Mouse (Mus musculus) Patski (cell line): ENCODE measurements around the gene Tceal3. TPM values are rescaled to one million over a fixed set of nuclear protein-coding genes. Genes with fewer than 3 reads are reported as not detected.
"Not testable (repeated sequence)": the region's sequence is repeated elsewhere in the genome, so short reads cannot be mapped to it uniquely, and the experiment has no call there.

Experiments
- ATAC-seq: fragments of 100-300 bp; one replicate; pipeline ENCODE4 v1.8.0; 2021
- CTCF ChIA-PET: fragments of 350-600 bp; sonication (Branson Sonifier 250); formaldehyde crosslinking; loops from one replicate; lab custom pipeline; 2022; ENCODE audit warnings: inconsistent platforms; lab: Charles Lee
- POLR2A ChIA-PET: fragments of 350-600 bp; sonication (Branson Sonifier 250); formaldehyde crosslinking; loops from one replicate; lab custom pipeline; 2022; ENCODE audit warnings: antibody characterized with exemption, inconsistent platforms; lab: Charles Lee
- DNase-seq: peaks from one replicate; pipeline ENCODE4 v3.0.0-alpha.2; 2011; ENCODE audit warnings: low read depth, low spot score
- H3K27me3 ChIP-seq: fragments of 371-371 bp; one replicate; pipeline ENCODE4 v1.5.1; 2021
- CTCF ChIP-seq: fragments of 100-300 bp; IDR thresholded peaks from one replicate; pipeline ENCODE4 v1.5.1; 2021
- in situ Hi-C: fragments of 300-500 bp; cut with MboI; formaldehyde crosslinking; loops from 3 replicates; pipeline ENCODE4 v1.11.1; 2018; ENCODE audit warnings: low pct_unique_long_range_greater_than_20kb, mixed read lengths
- polyA plus RNA-seq: library from polyadenylated mRNA; unstranded; gene quantifications from one replicate; pipeline ENCODE4 v1.2.3, GENCODE M21; 2021

Tceal3 gene
- not detected for polyA plus RNA-seq

- no peak for TF ChIP-seq CTCF
- no peak for DNase-seq
- CTCF ChIA-PET: no interaction called here
- in situ Hi-C loops: no loop called here
- ATAC-seq: no peak
- peaks cover 32% of the 10 kb centered on the region for H3K27me3 ChIP-seq
- POLR2A ChIA-PET: no interaction called here
Measured at GRCm38 (mm10) chrX:136590199-136590896, at the start of gene Tceal3. TSS of gene Tceal3 (plus strand) at chrX:136590842.

GRCm38 (mm10) chrX:136543956-136544355 lies 46.7 kb upstream of the Tceal3 start, which contains the start of gene Kir3dl2:
TSS of gene Kir3dl2 (minus strand) at chrX:136544056.
- in situ Hi-C loops: loop anchor here (25.0 kb wide), 1 partner anchor 207 kb away; no protein-coding TSS in a partner anchor
- ATAC-seq, POLR2A ChIA-PET, DNase-seq, CTCF ChIA-PET, H3K27me3 ChIP-seq: not testable (repeated sequence)

- in situ Hi-C loops, ATAC-seq, DNase-seq, CTCF ChIA-PET, H3K27me3 ChIP-seq, POLR2A ChIA-PET: not testable (repeated sequence)
Measured at GRCm38 (mm10) chrX:136569094-136569493, 21.5 kb upstream of the Tceal3 start.

- ChIA-PET CTCF (no interaction called here), POLR2A (no interaction called here)
- in situ Hi-C loops: no loop called here
- ATAC-seq: no peak
- DNase-seq: no peak
- TF ChIP-seq CTCF: no peak
- H3K27me3 ChIP-seq: peaks cover 5% of the 10 kb centered on the region
Measured at GRCm38 (mm10) chrX:136584617-136585016, 6.0 kb upstream of the Tceal3 start.

- no peak for TF ChIP-seq CTCF
- CTCF ChIA-PET: no interaction called here
- POLR2A ChIA-PET: no interaction called here
- in situ Hi-C loops: no loop called here
- no peak for DNase-seq
- no peak for ATAC-seq
- peaks cover 37% of the 10 kb centered on the region for H3K27me3 ChIP-seq
Measured at GRCm38 (mm10) chrX:136590897-136591257, 235 bp downstream of the Tceal3 start.

GRCm38 (mm10) chrX:136599416-136599815 lies 8.8 kb downstream of the Tceal3 start:
- ChIA-PET CTCF (interaction anchor here (1.0 kb wide), 1 partner anchor 159 kb away, joined by 3 read pairs; no protein-coding TSS in a partner anchor), POLR2A (no interaction called here)
- no peak for DNase-seq
- ATAC-seq: no peak
- TF ChIP-seq CTCF: peak; percentile 78
- in situ Hi-C loops: no loop called here
- peaks cover 9% of the 10 kb centered on the region for H3K27me3 ChIP-seq

GRCm38 (mm10) chrX:136606951-136607350 lies 16.3 kb downstream of the Tceal3 start:
- ATAC-seq (no peak), DNase-seq (no peak)
- no peaks in the 10 kb centered on the region for H3K27me3 ChIP-seq
- CTCF ChIA-PET: no interaction called here
- in situ Hi-C loops: loop anchor here (25.0 kb wide), 1 partner anchor 530 kb away; no protein-coding TSS in a partner anchor
- POLR2A ChIA-PET: no interaction called here
- no peak for TF ChIP-seq CTCF

GRCm38 (mm10) chrX:136607395-136607794 lies 16.8 kb downstream of the Tceal3 start:
- in situ Hi-C loops: loop anchor here (25.0 kb wide), 1 partner anchor 530 kb away; no protein-coding TSS in a partner anchor
- no peaks in the 10 kb centered on the region for H3K27me3 ChIP-seq
- POLR2A ChIA-PET: no interaction called here
- DNase-seq: no peak
- no peak for ATAC-seq
- TF ChIP-seq CTCF: no peak
- CTCF ChIA-PET: no interaction called here

- no peak for ATAC-seq
- no peaks in the 10 kb centered on the region for H3K27me3 ChIP-seq
- TF ChIP-seq CTCF: no peak
- no peak for DNase-seq
- POLR2A ChIA-PET: no interaction called here
- CTCF ChIA-PET: no interaction called here
- in situ Hi-C loops: loop anchor here (25.0 kb wide), 1 partner anchor 526 kb away; no protein-coding TSS in a partner anchor
Measured at GRCm38 (mm10) chrX:136611346-136611745, 20.7 kb downstream of the Tceal3 start.

- DNase-seq, POLR2A ChIA-PET, H3K27me3 ChIP-seq, ATAC-seq: not testable (repeated sequence)
- CTCF ChIA-PET: interaction anchor here (1.7 kb wide), 1 partner anchor 129 kb away, joined by 4 read pairs; no protein-coding TSS in a partner anchor
- in situ Hi-C loops: loop anchor here (25.0 kb wide), 1 partner anchor 521 kb away; no protein-coding TSS in a partner anchor
Measured at GRCm38 (mm10) chrX:136615889-136616288, 25.2 kb downstream of the Tceal3 start.

- peak; percentile 65 for TF ChIP-seq CTCF
- POLR2A ChIA-PET: no interaction called here
- in situ Hi-C loops: loop anchor here (5.0 to 25.0 kb wide), 4 partner anchors 197 to 528 kb away; partner anchors contain the start of gene Plp1
- H3K27me3 ChIP-seq: peaks cover 10% of the 10 kb centered on the region
- no peak for DNase-seq
- no peak for ATAC-seq
- CTCF ChIA-PET: interaction anchor here (0.9 to 1.4 kb wide), 5 partner anchors 106 to 195 kb away, joined by 3 to 5 read pairs (median 3); no protein-coding TSS in a partner anchor
Measured at GRCm38 (mm10) chrX:136624905-136625569, 34.4 kb downstream of the Tceal3 start.
